Mouse (Mus musculus) spleen, adult 2 months (tissue): ENCODE results near the gene Gm21985.

ENCODE experiments used
- CTCF ChIP-seq: fragments of 200-500 bp; IDR thresholded peaks from 2 replicates; pipeline ENCODE4 v1.5.1; 2011; ENCODE audit warnings: mild to moderate bottlenecking, inconsistent platforms; ENCODE audit not compliant: insufficient read depth, insufficient read length, insufficient replicate concordance; ENCODE audit errors: extremely low read depth
- POLR2A ChIP-seq: fragments of 200-500 bp; IDR thresholded peaks from 2 replicates; pipeline ENCODE4 v1.6.1; 2011; ENCODE audit warnings: low read depth, low read length, inconsistent platforms

- TF ChIP-seq CTCF = no peak
- no peak for TF ChIP-seq POLR2A
These were observed 16.2 kb upstream of the Gm21985 start for GRCm38 (mm10) chr2:112249780-112250453.
